Mouse (Mus musculus): ENCODE data around the gene Ldhc. TPM values are rescaled to one million over a fixed set of nuclear protein-coding genes. Genes with fewer than 3 reads are reported as not detected.
"Not testable (repeated sequence)": the region's sequence is repeated elsewhere in the genome, so short reads cannot be mapped to it uniquely, and the experiment has no call there.

The Ldhc gene
- 0.11 and 0.17 TPM in 2 replicates for polyA plus RNA-seq (2012; rRNA removed)
- 0.09 and 0.21 TPM in 2 replicates for polyA plus RNA-seq (2014; fragmentation: Nextera tagmentation; extraction: Ambion mirVana)

DNA sequence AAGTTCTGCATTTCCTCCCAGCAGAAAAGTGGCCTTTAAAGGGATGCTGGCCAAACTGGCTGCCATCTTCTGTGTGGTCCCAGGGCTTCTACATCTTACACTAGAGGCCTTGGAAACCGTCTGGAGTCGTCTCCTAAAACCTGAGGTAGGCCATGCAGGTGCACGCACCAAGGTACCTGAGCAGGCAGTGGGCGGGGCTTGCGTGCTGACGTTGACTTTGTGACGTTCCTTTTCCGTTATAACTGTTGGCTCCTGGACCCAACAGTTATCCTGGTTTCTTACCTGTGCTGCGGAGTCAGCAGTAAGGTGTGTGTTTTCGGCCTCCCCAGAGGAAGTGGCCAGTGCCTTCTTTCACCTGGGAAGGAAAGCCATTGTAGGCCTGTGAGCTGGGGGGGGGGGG lies at the start of gene Ldhc:
Gene Ldhc (plus strand): TSS at position 208 of the 400 bp plus-strand sequence.
- Histone ChIP-seq H3K36me3 (replicated peaks; ENCODE audit: control insufficient read depth, insufficient read depth, low read depth) (no peaks in the 10 kb centered on the region), H3K27me3 (ENCODE audit: control insufficient read depth, insufficient read depth, low read length) (no peaks in the 10 kb centered on the region), H3K9ac (replicated peaks) (no peak within 1 kb of the TSS), H3K4me2 (ENCODE audit: low read depth) (no peak within 1 kb of the TSS), H3K9me3 (ENCODE audit: control insufficient read depth, low read length) (no peaks in the 10 kb centered on the region), H3K4me3 (ENCODE audit: insufficient read depth in 1 of 2, low read depth in 2 of 2, low read length in 2 of 2) (no peak within 1 kb of the TSS), H3K27ac (no peak within 1 kb of the TSS), H3K4me1 (replicated peaks; ENCODE audit: control insufficient read depth in 2 of 2, insufficient read depth in 2 of 2, low read length in 1 of 2) (no peaks in the 10 kb centered on the region)
- ATAC-seq (ENCODE audit: insufficient read depth) (no peak), DNase-seq (ENCODE audit: low read depth in 3 of 3, low spot score in 3 of 3) (no peak)
- TF ChIP-seq CTCF (IDR thresholded peaks at IDR 0.05; ENCODE audit: low read depth): no peak
- TF ChIP-seq EP300 (IDR thresholded peaks at IDR 0.05; ENCODE audit: low read depth): no peak
- 48% methylated on average over 10 of the region's 10 CpGs for WGBS (ENCODE audit: insufficient replicate concordance)

- TF ChIP-seq EP300 (IDR thresholded peaks at IDR 0.05; ENCODE audit: low read depth): no peak
- no peak for TF ChIP-seq CTCF (IDR thresholded peaks at IDR 0.05; ENCODE audit: low read depth)
- WGBS (ENCODE audit: insufficient replicate concordance): 81% methylated on average over 4 of the region's 4 CpGs
- Histone ChIP-seq H3K4me1 (replicated peaks; ENCODE audit: control insufficient read depth in 2 of 2, insufficient read depth in 2 of 2, low read length in 1 of 2) (no peaks in the 10 kb centered on the region), H3K9me3 (ENCODE audit: control insufficient read depth, low read length) (no peaks in the 10 kb centered on the region), H3K4me2 (ENCODE audit: low read depth) (no peak overlapping the region), H3K9ac (replicated peaks) (no peak overlapping the region), H3K27ac (no peak overlapping the region), H3K36me3 (replicated peaks; ENCODE audit: control insufficient read depth, insufficient read depth, low read depth) (peaks cover 70% of the 10 kb centered on the region), H3K27me3 (ENCODE audit: control insufficient read depth, insufficient read depth, low read length) (no peaks in the 10 kb centered on the region), H3K4me3 (ENCODE audit: insufficient read depth in 1 of 2, low read depth in 2 of 2, low read length in 2 of 2) (no peak overlapping the region)
- ATAC-seq (ENCODE audit: insufficient read depth): no peak
- DNase-seq (ENCODE audit: low read depth in 3 of 3, low spot score in 3 of 3): no peak
Observed at GRCm38 (mm10) chr7:46814012-46814411, 47.0 kb upstream of the Ldhc start.

DNA sequence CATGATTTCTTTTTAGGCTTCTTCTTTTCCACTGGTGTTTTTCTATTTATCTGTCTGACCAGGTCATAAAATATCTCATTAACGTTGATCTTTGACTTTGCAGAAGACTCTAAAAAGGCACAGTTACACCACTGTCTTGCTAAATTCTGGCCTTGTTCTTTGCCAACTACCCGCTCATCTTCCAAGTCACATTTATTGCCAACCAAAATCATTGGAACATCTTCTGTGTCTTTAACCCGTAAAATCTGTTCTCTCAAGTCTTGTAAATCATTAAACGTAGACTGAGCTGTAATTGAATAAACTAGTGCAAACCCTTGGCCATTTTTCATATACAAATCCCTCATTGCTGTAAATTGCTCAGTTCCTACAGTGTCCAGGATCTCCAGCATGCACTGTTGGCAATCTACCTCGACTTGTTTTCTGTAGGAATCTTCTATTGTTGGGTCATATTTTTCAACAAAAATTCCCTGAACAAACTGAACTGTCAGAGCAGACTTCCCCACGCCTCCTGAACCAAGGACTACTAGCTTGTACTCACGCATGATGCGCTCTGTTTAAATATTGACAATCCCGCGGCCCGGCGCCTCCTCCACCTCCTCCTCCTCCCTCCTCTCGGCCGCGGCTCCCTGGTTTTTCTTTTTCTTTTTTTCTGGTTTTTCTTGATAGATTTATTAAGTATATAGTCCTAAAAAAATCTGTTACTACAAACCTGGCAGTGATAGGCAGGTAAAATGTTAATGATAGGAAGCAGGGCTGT lies 39.9 kb upstream of the Ldhc start:
- H3K9me3 ChIP-seq (ENCODE audit: control insufficient read depth, low read length); H3K4me2 ChIP-seq (ENCODE audit: low read depth); H3K9ac ChIP-seq (replicated peaks); ATAC-seq (ENCODE audit: insufficient read depth); H3K27me3 ChIP-seq (ENCODE audit: control insufficient read depth, insufficient read depth, low read length); DNase-seq (ENCODE audit: low read depth in 3 of 3, low spot score in 3 of 3); H3K27ac ChIP-seq; H3K4me1 ChIP-seq (replicated peaks; ENCODE audit: control insufficient read depth in 2 of 2, insufficient read depth in 2 of 2, low read length in 1 of 2); H3K4me3 ChIP-seq (ENCODE audit: insufficient read depth in 1 of 2, low read depth in 2 of 2, low read length in 2 of 2): not testable (repeated sequence)
- 77% methylated on average over 15 of the region's 15 CpGs for WGBS (ENCODE audit: insufficient replicate concordance)
- H3K36me3 ChIP-seq (replicated peaks; ENCODE audit: control insufficient read depth, insufficient read depth, low read depth): peaks cover 46% of the 10 kb centered on the region

- H3K27ac ChIP-seq: no peak overlapping the region
- no peak for TF ChIP-seq EP300 (IDR thresholded peaks at IDR 0.05; ENCODE audit: low read depth)
- no peak for TF ChIP-seq CTCF (IDR thresholded peaks at IDR 0.05; ENCODE audit: low read depth)
- no peak for ATAC-seq (ENCODE audit: insufficient read depth)
Observed at GRCm38 (mm10) chr7:46827046-46827802, 33.8 kb upstream of the Ldhc start.

DNA sequence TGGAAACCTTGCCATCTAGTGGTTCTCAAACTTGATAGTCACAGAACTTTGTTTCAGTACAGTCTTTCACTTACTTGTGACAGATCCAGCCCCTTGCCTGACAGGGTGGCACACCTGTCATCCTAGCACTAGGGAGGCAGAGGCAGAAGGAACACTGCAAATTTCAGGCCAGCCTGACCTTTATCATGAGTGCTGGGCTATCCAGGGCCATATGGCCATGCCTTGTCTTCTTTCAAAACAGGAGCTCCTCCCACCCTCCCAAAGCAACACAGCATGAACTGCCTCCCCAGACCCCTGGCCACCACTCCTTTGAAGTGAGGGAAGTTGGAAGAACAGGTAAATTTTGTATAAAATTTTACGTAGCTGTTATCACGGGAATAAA lies 33.2 kb upstream of the Ldhc start:
- H3K9ac ChIP-seq (replicated peaks): no peak overlapping the region
- peaks cover 7% of the 10 kb centered on the region for H3K36me3 ChIP-seq (replicated peaks; ENCODE audit: control insufficient read depth, insufficient read depth, low read depth)
- no peak overlapping the region for H3K4me3 ChIP-seq (ENCODE audit: insufficient read depth in 1 of 2, low read depth in 2 of 2, low read length in 2 of 2)
- no peak overlapping the region for H3K27ac ChIP-seq
- no peaks in the 10 kb centered on the region for H3K27me3 ChIP-seq (ENCODE audit: control insufficient read depth, insufficient read depth, low read length)
- H3K4me1 ChIP-seq (replicated peaks; ENCODE audit: control insufficient read depth in 2 of 2, insufficient read depth in 2 of 2, low read length in 1 of 2): peaks cover 7 to 24% of the 10 kb centered on the region in 2 experiments
- DNase-seq (ENCODE audit: low read depth in 3 of 3, low spot score in 3 of 3) (no peak), ATAC-seq (ENCODE audit: insufficient read depth) (no peak)
- no peak overlapping the region for H3K4me2 ChIP-seq (ENCODE audit: low read depth)
- TF ChIP-seq EP300 (IDR thresholded peaks at IDR 0.05; ENCODE audit: low read depth): no peak
- no peak for TF ChIP-seq CTCF (IDR thresholded peaks at IDR 0.05; ENCODE audit: low read depth)
- no peaks in the 10 kb centered on the region for H3K9me3 ChIP-seq (ENCODE audit: control insufficient read depth, low read length)
- WGBS (ENCODE audit: insufficient replicate concordance): 81% methylated on average over 2 of the region's 2 CpGs

More at GRCm38 (mm10) chr7:46827046-46827802, 33.8 kb upstream of the Ldhc start:
- no peaks in the 10 kb centered on the region for H3K27me3 ChIP-seq (ENCODE audit: control insufficient read depth, insufficient read depth, low read length)
- 66% methylated on average over 20 of the region's 20 CpGs for WGBS (ENCODE audit: insufficient replicate concordance)
- H3K9me3 ChIP-seq (ENCODE audit: control insufficient read depth, low read length): no peaks in the 10 kb centered on the region
- H3K4me1 ChIP-seq (replicated peaks; ENCODE audit: control insufficient read depth in 2 of 2, insufficient read depth in 2 of 2, low read length in 1 of 2): peaks cover 7 to 20% of the 10 kb centered on the region in 2 experiments
- no peak for DNase-seq (ENCODE audit: low read depth in 3 of 3, low spot score in 3 of 3)
- no peak overlapping the region for H3K9ac ChIP-seq (replicated peaks)
- no peak overlapping the region for H3K4me3 ChIP-seq (ENCODE audit: insufficient read depth in 1 of 2, low read depth in 2 of 2, low read length in 2 of 2)
- H3K36me3 ChIP-seq (replicated peaks; ENCODE audit: control insufficient read depth, insufficient read depth, low read depth): peaks cover 11% of the 10 kb centered on the region
- no peak overlapping the region for H3K4me2 ChIP-seq (ENCODE audit: low read depth)

Data from liver, embryonic 14.5 days (tissue).